Mouse (Mus musculus) embryonic facial prominence, embryonic 10.5 days (tissue): Measurements from ENCODE around the gene Fbxl15. TPM values are rescaled to one million over a fixed set of nuclear protein-coding genes. Genes with fewer than 3 reads are reported as not detected.

ENCODE experiments used
- DNase-seq: peaks from one replicate; pipeline ENCODE4 v3.0.0-alpha.2; 2017; ENCODE audit warnings: low spot score
- H3K27ac ChIP-seq: fragments of 300-500 bp; sonication (generic); replicated peaks from 2 replicates; pipeline ENCODE4 v1.5.1; 2016; ENCODE audit warnings: mild to moderate bottlenecking
- H3K27me3 ChIP-seq: fragments of 300-500 bp; sonication (generic); replicated peaks from 2 replicates; pipeline ENCODE4 v1.6.1; 2016; ENCODE audit warnings: low read depth, mild to moderate bottlenecking; ENCODE audit not compliant: poor library complexity, severe bottlenecking
- H3K36me3 ChIP-seq: fragments of 300-500 bp; sonication (generic); replicated peaks from 2 replicates; pipeline ENCODE4 v1.6.1; 2016; ENCODE audit warnings: mild to moderate bottlenecking, moderate library complexity
- H3K4me1 ChIP-seq: fragments of 300-500 bp; sonication (generic); 2 replicates; pipeline ENCODE4 v1.6.1; 2016
- H3K4me3 ChIP-seq: fragments of 300-500 bp; sonication (generic); 2 replicates; pipeline ENCODE4 v1.5.1; 2016; ENCODE audit warnings: mild to moderate bottlenecking, moderate library complexity
- H3K9me3 ChIP-seq: fragments of 300-500 bp; sonication (generic); 2 replicates; pipeline ENCODE4 v1.6.1; 2016; ENCODE audit warnings: mild to moderate bottlenecking
- WGBS: fragments of 180-500 bp; shearing (Covaris S2); methylation state at CpG from one replicate; pipeline ENCODE4 v1.1.7; 2016; 5-methylcytosine and 5-hydroxymethylcytosine counted together
- polyA plus RNA-seq: library from polyadenylated mRNA; unstranded; fragments of >200 nt; fragmentation: Nextera tagmentation; extraction: Ambion mirVana; gene quantifications from 2 replicates; pipeline ENCODE4 v1.2.1, GENCODE M21; 2016

Gene Fbxl15
- polyA plus RNA-seq: 17.1 and 17.2 TPM in 2 replicates

DNA sequence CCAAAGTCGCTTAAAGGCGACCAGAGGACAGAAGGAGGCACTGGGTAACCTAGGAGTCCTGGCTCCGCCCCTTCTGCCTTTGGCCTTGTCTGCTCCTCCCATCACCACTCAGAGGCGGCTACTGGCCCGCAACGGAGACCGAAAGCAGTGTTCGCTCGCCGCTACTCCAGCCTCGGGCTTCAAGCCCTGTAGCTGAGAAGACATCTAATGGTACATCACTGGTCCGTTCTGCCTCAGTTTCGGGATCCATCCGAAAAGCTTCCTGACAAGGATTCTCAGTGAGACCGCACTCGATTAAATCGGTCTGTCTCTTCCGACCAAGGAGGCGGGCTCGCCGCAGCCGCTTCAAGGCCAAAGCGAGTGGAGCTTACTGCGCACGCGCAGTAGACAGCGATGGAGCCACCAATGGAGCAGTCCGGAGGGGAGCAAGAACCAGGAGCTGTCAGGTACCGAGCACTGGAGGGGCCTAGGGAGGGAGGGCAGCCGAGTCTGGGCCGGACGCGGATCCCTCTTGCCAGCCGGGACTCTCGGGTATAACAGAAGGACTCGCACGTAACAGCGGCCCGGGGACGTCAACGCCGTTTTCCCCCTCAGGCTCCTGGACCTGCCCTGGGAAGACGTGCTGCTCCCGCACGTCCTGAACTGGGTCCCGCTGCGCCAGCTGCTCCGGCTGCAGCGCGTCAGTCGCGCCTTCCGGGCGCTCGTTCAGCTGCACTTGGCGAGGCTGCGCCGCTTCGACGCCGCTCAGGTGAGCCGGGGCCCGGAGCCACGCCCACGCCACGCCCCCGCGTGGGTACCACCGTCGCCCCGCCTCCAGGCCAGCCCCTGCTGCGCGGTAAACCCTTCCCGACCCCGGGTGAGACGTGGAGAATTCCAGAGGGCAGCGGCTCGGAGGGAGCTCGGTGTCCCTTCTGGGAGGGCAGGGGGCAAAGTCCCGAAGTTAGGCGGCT lies at the start of gene Fbxl15:
Gene Fbxl15 (plus strand): TSS at position 104 of the 950 bp plus-strand sequence.
- Histone ChIP-seq H3K36me3 (peaks cover 30% of the 10 kb centered on the region), H3K27me3 (peaks cover 72% of the 10 kb centered on the region), H3K4me1 (peaks cover 54% of the 10 kb centered on the region), H3K9me3 (no peaks in the 10 kb centered on the region), H3K4me3 (peak within 1 kb of the TSS; percentile 76), H3K27ac (peak within 1 kb of the TSS; percentile 89)
- peak; percentile 95 for DNase-seq
- under 1% methylated on average over 81 of the region's 81 CpGs for WGBS

DNA sequence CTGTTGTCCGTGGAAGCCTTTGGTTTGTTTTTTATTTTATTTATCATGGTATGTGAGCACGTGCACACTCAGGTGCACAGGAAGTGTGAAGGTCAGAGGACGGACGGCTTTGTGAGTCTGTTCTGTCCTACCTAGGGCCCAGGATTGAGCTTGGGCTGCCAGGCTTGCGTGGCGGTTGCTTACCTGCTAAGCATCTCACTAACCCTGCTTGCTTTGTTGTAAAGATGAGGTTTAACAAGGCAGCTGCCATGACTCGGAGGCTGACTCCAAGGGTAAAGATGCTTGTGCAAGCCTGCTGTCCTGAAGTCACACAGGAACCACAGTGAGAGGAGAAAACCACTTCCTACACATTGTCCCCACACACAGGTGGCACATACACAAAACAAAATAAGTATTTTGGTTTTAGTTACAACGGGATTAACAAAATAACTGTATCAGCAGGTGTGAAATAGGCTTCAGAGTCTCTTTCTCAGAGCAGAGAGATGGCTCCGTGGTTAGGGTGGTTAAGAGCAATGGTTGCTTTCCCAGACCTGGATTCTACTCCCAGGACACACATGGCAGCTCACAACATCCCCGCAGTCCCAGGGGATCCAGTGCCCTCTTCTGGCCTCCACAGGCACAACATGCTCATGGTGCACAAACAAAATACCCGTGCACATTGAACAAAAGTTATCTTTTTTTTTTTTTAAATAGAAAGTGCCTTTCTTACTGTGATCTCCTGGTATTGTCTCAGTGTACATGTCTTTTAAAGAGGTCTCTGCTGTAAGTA lies 45.7 kb upstream of the Fbxl15 start:
- Histone ChIP-seq H3K36me3 (peaks cover 87% of the 10 kb centered on the region), H3K4me3 (no peak overlapping the region), H3K27ac (no peak overlapping the region), H3K9me3 (no peaks in the 10 kb centered on the region), H3K27me3 (no peaks in the 10 kb centered on the region), H3K4me1 (no peaks in the 10 kb centered on the region)
- no peak for DNase-seq
- WGBS: 93% methylated on average over 11 of the region's 11 CpGs

- H3K27me3 ChIP-seq: no peaks in the 10 kb centered on the region
- DNase-seq: no peak
- WGBS: 93% methylated on average over 4 of the region's 4 CpGs
- H3K4me3 ChIP-seq: no peak overlapping the region
- no peaks in the 10 kb centered on the region for H3K9me3 ChIP-seq
- no peak overlapping the region for H3K27ac ChIP-seq
- H3K36me3 ChIP-seq: peaks cover 78% of the 10 kb centered on the region
- no peaks in the 10 kb centered on the region for H3K4me1 ChIP-seq
These were observed 43.3 kb upstream of the Fbxl15 start for GRCm38 (mm10) chr19:46284686-46285085.

- H3K27ac ChIP-seq: no peak overlapping the region
- WGBS: 76% methylated on average over 7 of the region's 7 CpGs
- no peak for DNase-seq
- no peaks in the 10 kb centered on the region for H3K4me1 ChIP-seq
- H3K4me3 ChIP-seq: no peak overlapping the region
- H3K27me3 ChIP-seq: no peaks in the 10 kb centered on the region
- peaks cover 69% of the 10 kb centered on the region for H3K36me3 ChIP-seq
- H3K9me3 ChIP-seq: no peaks in the 10 kb centered on the region
These were observed 42.4 kb upstream of the Fbxl15 start for GRCm38 (mm10) chr19:46285631-46286030.

DNA sequence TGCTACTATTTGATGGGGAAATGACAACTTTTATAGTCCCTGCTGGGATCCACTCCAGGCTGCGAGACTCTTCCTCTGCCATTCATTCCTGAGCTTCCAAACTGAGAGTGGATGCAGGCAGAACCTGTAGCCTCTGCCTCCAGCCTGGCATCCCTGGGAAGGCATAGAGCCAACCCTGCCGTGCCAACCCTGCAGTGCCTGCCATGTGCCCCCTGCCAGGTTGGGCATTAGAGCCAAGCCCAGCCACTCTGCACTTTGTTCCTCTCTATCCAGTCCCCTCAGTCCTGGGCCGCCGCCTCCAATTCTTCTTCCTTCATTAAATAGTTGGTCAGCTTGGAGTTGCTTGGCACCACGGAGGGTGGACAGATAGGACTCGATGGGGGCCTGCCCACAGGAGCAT lies 41.9 kb upstream of the Fbxl15 start:
- WGBS: 93% methylated on average over 6 of the region's 6 CpGs
- Histone ChIP-seq H3K36me3 (peaks cover 65% of the 10 kb centered on the region), H3K4me1 (no peaks in the 10 kb centered on the region), H3K4me3 (no peak overlapping the region), H3K27me3 (no peaks in the 10 kb centered on the region), H3K27ac (no peak overlapping the region), H3K9me3 (no peaks in the 10 kb centered on the region)
- DNase-seq: no peak

GRCm38 (mm10) chr19:46286926-46287325 lies 41.1 kb upstream of the Fbxl15 start:
- Histone ChIP-seq H3K4me1 (no peaks in the 10 kb centered on the region), H3K4me3 (no peak overlapping the region), H3K27me3 (no peaks in the 10 kb centered on the region), H3K36me3 (peaks cover 56% of the 10 kb centered on the region), H3K9me3 (no peaks in the 10 kb centered on the region), H3K27ac (no peak overlapping the region)
- no peak for DNase-seq
- WGBS: 95% methylated on average over 3 of the region's 3 CpGs

- Histone ChIP-seq H3K4me1 (no peaks in the 10 kb centered on the region), H3K27ac (no peak overlapping the region), H3K9me3 (no peaks in the 10 kb centered on the region), H3K27me3 (no peaks in the 10 kb centered on the region), H3K4me3 (no peak overlapping the region), H3K36me3 (peaks cover 50% of the 10 kb centered on the region)
- DNase-seq: no peak
- WGBS: 87% methylated on average over 3 of the region's 3 CpGs
These were observed 40.4 kb upstream of the Fbxl15 start for GRCm38 (mm10) chr19:46287566-46287965.

GRCm38 (mm10) chr19:46290535-46291105 lies 37.4 kb upstream of the Fbxl15 start:
- Histone ChIP-seq H3K9me3 (no peaks in the 10 kb centered on the region), H3K27me3 (no peaks in the 10 kb centered on the region), H3K27ac (no peak overlapping the region), H3K4me1 (no peaks in the 10 kb centered on the region), H3K4me3 (no peak overlapping the region), H3K36me3 (peaks cover 19% of the 10 kb centered on the region)
- WGBS: 68% methylated on average over 12 of the region's 12 CpGs
- DNase-seq: no peak

DNA sequence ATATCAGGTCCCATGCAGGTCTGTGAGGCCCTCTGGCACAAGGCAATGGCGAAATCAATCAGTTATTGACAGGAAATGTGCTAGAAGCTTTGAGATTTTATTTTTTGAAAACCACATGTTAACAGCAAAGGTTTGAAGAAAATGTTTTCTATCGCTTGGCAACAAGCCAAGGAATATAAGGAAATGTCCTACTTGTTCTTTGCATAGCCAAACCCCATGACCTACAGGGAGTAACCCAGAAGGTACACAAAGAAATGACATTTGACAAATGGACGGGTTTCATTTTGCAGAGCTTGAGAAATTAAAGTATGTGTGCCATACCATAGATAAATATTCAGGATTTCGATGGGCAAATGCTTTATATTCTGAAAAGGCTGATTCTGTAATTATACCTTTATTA lies 31.0 kb upstream of the Fbxl15 start:
- Histone ChIP-seq H3K27ac (no peak overlapping the region), H3K9me3 (no peaks in the 10 kb centered on the region), H3K36me3 (no peaks in the 10 kb centered on the region), H3K4me3 (no peak overlapping the region), H3K4me1 (no peaks in the 10 kb centered on the region), H3K27me3 (no peaks in the 10 kb centered on the region)
- DNase-seq: no peak
- WGBS: 71% methylated on average over 4 of the region's 4 CpGs

GRCm38 (mm10) chr19:46300294-46301045 lies 27.5 kb upstream of the Fbxl15 start:
- no peaks in the 10 kb centered on the region for H3K9me3 ChIP-seq
- DNase-seq: no peak
- peaks cover 20% of the 10 kb centered on the region for H3K4me1 ChIP-seq
- no peak overlapping the region for H3K4me3 ChIP-seq
- WGBS: 41% methylated on average over 8 of the region's 8 CpGs
- H3K27me3 ChIP-seq: 0 out of 2 replicates have a peak, but pooled peaks cover 3% of the 10 kb centered on the region
- no peak overlapping the region for H3K27ac ChIP-seq
- no peaks in the 10 kb centered on the region for H3K36me3 ChIP-seq

DNA sequence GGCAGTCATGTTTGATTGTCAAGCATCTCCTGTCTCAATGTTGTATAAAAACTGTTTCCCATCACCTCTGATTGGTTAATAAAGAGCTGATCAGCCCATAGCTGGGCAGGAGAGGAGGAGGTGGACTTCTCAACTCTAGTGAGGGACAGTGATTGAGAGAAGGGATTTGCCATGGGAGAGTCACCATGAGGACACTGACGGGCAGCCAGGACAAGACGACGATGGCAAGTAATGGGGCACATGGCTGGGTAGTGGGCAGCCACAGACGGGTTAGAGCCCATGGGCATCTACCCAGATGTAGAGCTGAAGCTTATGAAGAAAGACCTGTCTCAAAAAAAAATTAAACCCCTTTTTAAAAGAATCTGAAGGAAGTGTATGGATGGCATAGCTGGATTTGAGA lies 25.4 kb upstream of the Fbxl15 start:
- no peak overlapping the region for H3K4me3 ChIP-seq
- H3K9me3 ChIP-seq: no peaks in the 10 kb centered on the region
- no peak overlapping the region for H3K27ac ChIP-seq
- DNase-seq: peak; percentile 2
- peaks cover 19% of the 10 kb centered on the region for H3K27me3 ChIP-seq
- no peaks in the 10 kb centered on the region for H3K36me3 ChIP-seq
- 88% methylated on average over 4 of the region's 4 CpGs for WGBS
- peaks cover 33% of the 10 kb centered on the region for H3K4me1 ChIP-seq
